Mouse (Mus musculus) kidney, postnatal 25 days (tissue): ENCODE measurements around the gene Stfa1.
"Not testable (repeated sequence)": the region's sequence is repeated elsewhere in the genome, so short reads cannot be mapped to it uniquely, and the experiment has no call there.

Source experiments
- DNase-seq, 2 experiments: peaks; one replicate each; pipeline ENCODE4 v3.0.0; 2021; ENCODE audit warnings: mixed read lengths in 2 of 2

Stfa1 gene

DNA sequence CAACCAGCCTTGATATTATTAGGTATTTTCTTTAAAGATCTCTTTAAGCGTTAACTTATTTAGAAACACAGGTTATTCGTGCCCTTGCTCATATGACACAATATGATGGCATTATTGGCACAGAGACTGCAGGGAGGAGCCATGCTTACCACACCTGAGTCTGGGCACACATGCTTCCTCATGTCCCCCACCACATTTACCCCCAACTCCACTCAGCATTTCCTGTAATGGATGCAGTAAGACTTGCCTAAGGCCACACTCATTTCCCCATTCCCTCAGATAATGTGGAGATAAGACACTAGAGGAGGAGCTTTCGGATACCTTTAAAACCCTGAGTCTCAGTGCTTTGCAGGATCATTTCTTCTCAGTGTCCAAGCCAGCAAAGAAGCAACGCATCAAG, at the start of gene Stfa1:
Gene Stfa1, plus strand, starts transcription at position 156 of the 400 bp plus-strand sequence.
- DNase-seq: not testable (repeated sequence)

- not testable (repeated sequence) for DNase-seq
These were observed 16.2 kb upstream of the Stfa1 start for GRCm38 (mm10) chr16:36260585-36260984.

DNA sequence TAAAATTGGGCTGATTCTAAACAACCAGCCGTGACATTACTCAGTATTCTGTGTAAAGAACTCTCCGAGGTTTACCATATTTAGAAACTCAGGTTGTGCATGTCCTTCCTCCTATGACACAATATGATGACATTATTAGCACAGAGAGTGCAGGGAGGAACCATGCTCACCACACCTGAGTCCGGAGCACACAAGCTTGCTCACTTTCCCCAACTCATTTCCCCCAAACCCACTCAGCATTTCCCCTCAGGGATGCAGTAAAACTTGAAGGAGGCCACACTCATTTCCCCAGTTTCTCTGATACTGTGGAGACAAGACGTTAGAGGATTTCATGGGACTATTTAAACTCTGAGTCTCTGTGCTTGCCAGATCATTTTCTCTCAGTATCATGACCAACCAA, 12.4 kb downstream of the Stfa1 start:
- no peak for DNase-seq

DNA sequence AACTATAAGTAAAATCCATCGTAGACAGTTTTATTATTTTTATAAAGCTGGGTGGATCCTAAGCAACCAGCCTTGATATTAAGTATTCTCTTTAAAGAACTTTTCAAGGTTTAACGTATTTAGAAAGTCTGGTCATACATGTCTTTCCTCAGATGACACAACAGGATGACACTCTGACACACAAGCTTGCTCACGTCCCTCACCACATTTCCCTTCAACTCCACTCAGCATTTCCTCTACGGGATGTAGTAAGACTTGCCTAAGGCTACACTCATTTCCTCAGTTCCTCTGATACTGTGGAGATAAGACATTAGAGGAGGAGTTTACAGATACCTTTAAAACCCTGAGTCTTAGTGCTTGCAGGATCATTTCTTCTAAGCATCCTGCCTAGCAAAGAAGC, 30.9 kb downstream of the Stfa1 start:
- DNase-seq: no peak

- not testable (repeated sequence) for DNase-seq
These were observed 39.4 kb downstream of the Stfa1 start for GRCm38 (mm10) chr16:36316111-36316510.

- peak; percentile 6 to 39 for DNase-seq
These were observed 42.5 kb downstream of the Stfa1 start for GRCm38 (mm10) chr16:36319286-36319685.

- no peak for DNase-seq
These were observed 57.5 kb downstream of the Stfa1 start, which contains the start of gene BC117090 for GRCm38 (mm10) chr16:36334232-36334631. Gene BC117090 (minus strand): TSS chr16:36334332.
